Mouse (Mus musculus): ENCODE data around the gene Aldh4a1.

Gene Aldh4a1

GRCm38 (mm10) chr4:139602357-139603244, 20.1 kb upstream of the Aldh4a1 start, which contains the start of gene Gm21969:
Gene Gm21969 (plus strand): TSS chr4:139603186.
- no peak for TF ChIP-seq GATA4 (IDR thresholded peaks at IDR 0.05; ENCODE audit: insufficient replicate concordance, low read length)

DNA sequence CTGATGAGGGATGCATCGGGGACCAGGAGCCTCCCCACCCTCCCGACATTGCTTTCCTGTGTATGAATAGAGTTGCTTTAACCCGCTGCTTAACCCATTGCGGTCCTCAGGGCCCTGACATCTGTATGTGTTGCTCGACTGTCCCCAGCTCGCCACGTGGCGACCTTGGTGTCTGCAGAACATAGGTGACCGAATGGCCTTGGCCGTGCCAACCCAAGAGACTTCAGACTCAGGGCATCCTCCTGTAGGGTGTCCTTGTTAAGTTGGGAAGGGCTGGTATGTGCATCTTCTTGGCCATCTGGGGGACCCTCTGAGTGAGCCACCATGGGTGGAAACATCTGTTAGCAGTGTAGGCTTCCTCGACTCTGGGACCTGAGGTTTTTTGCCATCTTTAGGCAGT, 17.4 kb upstream of the Aldh4a1 start:
- no peak for TF ChIP-seq GATA4 (IDR thresholded peaks at IDR 0.05; ENCODE audit: insufficient replicate concordance, low read length)

DNA sequence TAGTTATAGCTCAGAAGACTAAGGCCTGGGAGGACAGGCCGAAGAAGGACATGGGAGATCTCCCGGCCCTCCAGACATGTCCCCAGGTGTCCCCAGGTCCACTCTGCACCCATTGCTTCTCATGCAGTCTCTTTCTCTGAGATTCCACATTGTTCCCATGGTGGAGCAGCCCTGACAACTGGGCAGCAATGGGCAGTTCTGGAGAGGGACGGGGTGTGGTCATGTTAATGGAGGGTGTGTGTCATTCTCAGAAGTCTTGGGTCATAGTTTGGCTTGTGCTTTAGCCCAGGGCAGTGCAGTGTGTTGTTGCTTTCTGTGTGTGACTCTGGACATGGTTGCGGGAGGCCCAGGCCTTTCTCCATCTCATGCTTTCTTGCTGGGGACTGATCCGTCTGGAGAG, 15.9 kb upstream of the Aldh4a1 start:
- no peak for TF ChIP-seq GATA4 (IDR thresholded peaks at IDR 0.05; ENCODE audit: insufficient replicate concordance, low read length)

GRCm38 (mm10) chr4:139608975-139609374, 13.7 kb upstream of the Aldh4a1 start:
- TF ChIP-seq GATA4 (IDR thresholded peaks at IDR 0.05; ENCODE audit: insufficient replicate concordance, low read length) = no peak

DNA sequence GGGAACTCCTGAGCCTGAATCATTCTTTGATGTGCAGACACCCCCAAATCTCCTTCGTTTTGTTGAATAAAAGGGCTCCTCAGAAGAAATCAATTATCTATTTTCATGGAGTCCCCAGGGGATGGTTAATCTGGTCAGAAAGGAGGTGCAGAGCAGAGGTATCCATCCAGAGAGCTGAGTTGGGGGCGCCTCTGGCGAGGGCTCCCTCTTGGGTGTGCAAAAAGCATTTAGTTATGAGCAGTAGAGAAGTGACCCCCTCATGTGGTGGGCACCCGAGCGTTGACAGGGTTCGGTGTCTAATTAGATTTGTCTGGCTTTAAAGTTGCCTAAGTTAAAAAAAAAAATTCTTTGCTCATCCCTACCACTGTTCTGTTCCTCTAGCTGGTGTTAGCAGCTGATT, 11.7 kb upstream of the Aldh4a1 start:
- TF ChIP-seq GATA4 (IDR thresholded peaks at IDR 0.05; ENCODE audit: insufficient replicate concordance, low read length) = no peak

GRCm38 (mm10) chr4:139611542-139611953, 11.1 kb upstream of the Aldh4a1 start:
- no peak for TF ChIP-seq GATA4 (IDR thresholded peaks at IDR 0.05; ENCODE audit: insufficient replicate concordance, low read length)

DNA sequence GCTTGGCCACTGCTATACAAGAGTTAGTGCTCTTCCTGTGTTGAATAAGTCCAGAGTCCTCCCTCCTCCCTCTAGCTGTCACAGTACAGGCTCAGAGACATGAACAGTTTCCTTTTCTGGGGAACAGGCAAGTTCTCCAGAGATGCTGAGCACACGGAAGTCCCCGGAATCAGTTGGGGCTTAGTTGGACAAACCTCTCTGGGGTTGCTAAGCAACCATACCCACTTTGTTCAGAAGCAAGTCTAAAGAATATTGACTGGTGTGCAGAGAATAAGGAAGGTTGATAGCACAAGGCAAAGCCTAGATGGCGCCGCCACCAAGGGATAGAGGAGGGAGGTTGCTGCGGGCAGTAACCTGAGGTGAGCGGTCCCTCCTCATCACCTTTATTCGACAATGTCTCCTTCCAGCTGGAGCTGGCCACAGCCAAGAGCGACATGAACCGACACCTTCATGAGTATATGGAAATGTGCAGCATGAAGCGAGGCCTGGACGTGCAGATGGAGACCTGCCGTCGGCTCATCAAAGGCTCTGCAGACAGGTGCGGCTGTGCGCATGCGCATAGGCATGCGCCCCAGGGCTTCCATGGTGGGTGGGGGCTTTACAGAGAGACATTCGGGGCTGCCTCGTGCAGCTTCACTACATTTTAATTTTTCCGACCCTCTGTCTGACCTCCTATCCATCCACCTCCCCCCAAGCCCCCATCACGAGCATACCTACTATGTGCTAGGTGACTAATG, 8.0 kb upstream of the Aldh4a1 start:
- TF ChIP-seq GATA4 (IDR thresholded peaks at IDR 0.05; ENCODE audit: insufficient replicate concordance, low read length) = no peak

GRCm38 (mm10) chr4:139616276-139617000, 6.2 kb upstream of the Aldh4a1 start:
- no peak for TF ChIP-seq GATA4 (IDR thresholded peaks at IDR 0.05; ENCODE audit: insufficient replicate concordance, low read length)

- no peak for TF ChIP-seq GATA4 (IDR thresholded peaks at IDR 0.05; ENCODE audit: insufficient replicate concordance, low read length)
Measured at GRCm38 (mm10) chr4:139617001-139617364, 5.7 kb upstream of the Aldh4a1 start.

DNA sequence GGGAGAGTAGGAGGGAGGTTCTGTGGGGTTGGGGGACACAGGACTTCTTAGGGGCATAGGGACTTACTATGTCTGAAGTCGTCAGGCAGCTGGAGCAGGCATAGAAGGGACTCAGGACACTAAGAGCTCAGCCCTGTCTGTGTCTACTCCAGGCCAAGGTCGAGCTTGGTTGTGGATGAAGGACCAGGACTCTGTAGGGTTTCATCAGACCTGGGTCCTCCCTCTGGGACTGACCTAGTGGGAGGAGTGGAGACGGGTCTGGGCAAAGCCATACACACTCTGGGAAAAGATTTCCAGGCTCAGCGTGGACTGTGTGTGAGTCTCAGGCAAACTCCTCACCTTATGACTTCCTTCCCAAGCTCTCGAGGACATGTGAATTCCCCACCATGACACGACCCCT, 2.9 kb upstream of the Aldh4a1 start:
- no peak for TF ChIP-seq GATA4 (IDR thresholded peaks at IDR 0.05; ENCODE audit: insufficient replicate concordance, low read length)

- no peak for TF ChIP-seq GATA4 (IDR thresholded peaks at IDR 0.05; ENCODE audit: insufficient replicate concordance, low read length)
Measured at GRCm38 (mm10) chr4:139623434-139624115, 909 bp downstream of the Aldh4a1 start.

DNA sequence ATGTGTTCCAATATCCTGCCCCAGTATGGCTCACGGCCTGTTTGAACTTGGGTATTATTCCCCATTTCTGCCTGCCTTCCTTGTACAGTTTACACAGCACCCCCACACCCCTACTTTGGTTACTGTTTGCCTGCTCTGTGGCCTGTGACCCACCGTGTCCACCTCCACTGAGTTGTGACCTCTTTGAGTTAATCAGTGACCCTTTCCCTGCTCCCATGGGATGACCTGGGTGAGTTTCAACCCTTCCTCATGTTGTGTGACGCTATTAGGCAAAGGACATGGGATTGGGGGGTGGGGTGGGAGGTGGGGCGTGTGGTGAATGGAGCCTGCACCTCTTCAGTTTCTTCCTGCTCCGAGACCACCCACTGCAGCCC, 1.4 kb downstream of the Aldh4a1 start:
- peak; percentile 22; the same call in 1 of the 2 replicates for TF ChIP-seq GATA4 (IDR thresholded peaks at IDR 0.05; ENCODE audit: insufficient replicate concordance, low read length)

GRCm38 (mm10) chr4:139624706-139625105, 2.0 kb downstream of the Aldh4a1 start:
- no peak for TF ChIP-seq GATA4 (IDR thresholded peaks at IDR 0.05; ENCODE audit: insufficient replicate concordance, low read length)

- no peak for TF ChIP-seq GATA4 (IDR thresholded peaks at IDR 0.05; ENCODE audit: insufficient replicate concordance, low read length)
Measured at GRCm38 (mm10) chr4:139627361-139627760, 4.7 kb downstream of the Aldh4a1 start.

- TF ChIP-seq GATA4 (IDR thresholded peaks at IDR 0.05; ENCODE audit: insufficient replicate concordance, low read length) = no peak; the same call in 1 of the 2 replicates
Measured at GRCm38 (mm10) chr4:139630171-139630570, 7.5 kb downstream of the Aldh4a1 start.

Measured in liver, adult (tissue).